Mouse (Mus musculus): ENCODE results near the gene Ppm1a. TPM values are rescaled to one million over a fixed set of nuclear protein-coding genes. Genes with fewer than 3 reads are reported as not detected.

Gene Ppm1a
- 100 to 1,000 TPM; 237 to 283 (median 258) TPM for total RNA-seq (2022)

DNA sequence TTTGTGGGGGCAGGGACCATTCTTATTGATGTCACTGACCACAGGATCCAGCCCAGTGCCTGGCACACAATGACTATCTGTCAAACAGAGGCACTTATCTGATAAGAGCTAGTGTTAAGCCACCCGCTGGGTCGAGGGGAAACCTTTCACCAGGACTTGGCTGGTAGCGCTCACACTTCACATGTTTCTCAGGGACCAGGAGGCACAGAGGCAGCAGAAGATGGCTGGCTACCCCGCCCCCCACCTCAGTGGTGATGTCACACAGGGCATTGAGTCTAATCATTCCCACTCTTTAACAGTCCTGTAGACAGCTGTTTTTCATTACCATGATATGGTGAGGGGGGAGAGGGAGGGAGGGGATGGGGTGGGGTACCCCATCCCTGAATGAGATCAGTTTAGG lies at the start of gene Ppm1a:
Gene Ppm1a, plus strand, starts transcription at position 370 of the 400 bp plus-strand sequence.
- no peak for DNase-seq (ENCODE audit: low spot score)

GRCm38 (mm10) chr12:72709981-72710380 lies 47.3 kb upstream of the Ppm1a start:
- DNase-seq (ENCODE audit: low spot score), result no peak

DNA sequence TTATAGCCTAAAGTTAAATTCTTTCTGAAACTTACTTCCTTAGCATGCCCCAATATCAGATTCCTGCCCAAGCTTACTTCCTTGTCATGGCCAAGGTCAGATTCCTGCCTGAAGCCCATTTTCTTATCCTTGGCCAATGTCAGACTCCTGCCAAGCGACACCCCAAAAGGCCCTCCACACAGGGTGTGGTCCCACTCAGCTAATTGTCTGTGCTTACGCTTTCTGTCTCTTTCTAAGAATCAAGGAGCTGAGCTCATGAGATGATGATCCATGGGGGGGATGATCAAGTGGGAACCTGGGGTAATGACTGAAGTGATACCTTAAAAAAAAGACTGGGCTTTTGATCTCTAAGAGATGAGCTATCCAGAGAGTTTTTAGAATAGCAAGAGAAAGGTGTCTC lies 42.4 kb upstream of the Ppm1a start:
- DNase-seq (ENCODE audit: low spot score), result no peak

- no peak for DNase-seq (ENCODE audit: low spot score)
These were observed 41.4 kb upstream of the Ppm1a start for GRCm38 (mm10) chr12:72715846-72716245.

DNA sequence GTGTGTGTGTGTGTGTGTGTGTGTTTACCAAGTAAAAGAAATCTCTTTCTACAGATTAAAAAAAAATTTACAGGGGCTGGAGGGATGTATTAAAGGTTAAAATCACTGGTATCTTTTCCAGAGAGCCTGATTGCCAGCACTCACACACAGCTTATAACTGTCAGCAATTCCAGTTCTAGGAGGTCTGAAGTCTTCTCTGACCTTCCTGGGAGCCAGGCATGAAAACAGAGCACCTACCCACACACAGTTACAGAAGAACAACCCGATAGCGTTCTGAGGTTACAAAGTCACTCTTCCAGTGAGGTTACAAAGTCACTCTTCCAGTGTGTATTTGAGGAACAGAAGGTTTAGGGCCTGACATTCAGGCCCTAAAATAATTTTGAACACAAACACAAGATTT lies 38.2 kb upstream of the Ppm1a start:
- peak; percentile 3 for DNase-seq (ENCODE audit: low spot score)

DNA sequence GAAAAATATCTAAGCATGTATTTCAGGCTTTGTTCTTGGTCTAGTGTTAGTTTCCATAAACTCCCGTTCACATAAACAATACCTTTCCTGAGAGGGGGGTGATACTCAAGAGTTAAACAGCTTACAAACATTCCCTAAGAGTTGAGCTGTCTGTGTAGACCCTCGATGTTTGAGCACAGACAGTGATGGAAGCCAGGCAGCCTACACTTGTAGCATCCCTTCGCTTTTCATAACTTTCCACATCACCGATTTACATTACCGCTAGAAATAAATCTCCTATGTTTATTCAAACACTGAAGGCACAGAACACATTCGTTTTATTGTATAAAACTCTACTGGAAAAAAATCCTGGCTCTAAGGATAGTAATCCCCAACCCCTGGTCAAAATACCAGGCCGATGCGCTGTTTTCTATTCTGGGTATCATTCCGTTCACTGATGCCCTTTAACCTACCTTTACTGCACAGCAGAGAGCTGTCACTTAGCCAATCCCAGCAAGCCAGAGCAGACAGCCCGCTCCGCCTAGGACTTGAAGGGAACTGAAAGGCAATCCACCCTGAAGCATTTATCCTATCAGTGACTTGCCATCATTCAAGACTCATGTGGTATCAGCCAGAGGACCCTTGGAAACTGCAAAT lies 37.7 kb upstream of the Ppm1a start:
- DNase-seq (ENCODE audit: low spot score), result peak; percentile 38

DNA sequence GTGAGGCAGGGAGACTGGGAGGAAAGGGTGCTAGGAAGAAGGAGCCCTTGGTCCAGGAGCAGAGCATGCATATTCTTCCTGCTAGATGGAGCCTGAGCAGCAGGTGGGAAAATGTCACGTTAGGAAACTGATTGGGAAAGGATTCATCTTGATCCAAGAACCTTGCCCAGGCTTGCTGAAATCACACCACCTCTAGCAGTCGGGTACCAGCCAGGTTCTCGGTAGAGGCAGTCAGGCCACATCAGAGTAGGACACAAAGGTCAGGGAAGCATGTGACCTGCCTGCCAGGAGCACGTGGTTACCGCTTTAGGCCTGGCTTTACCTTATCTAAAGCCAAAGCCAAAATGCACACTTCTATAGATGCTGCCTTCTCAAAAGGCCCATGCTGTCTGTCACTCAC lies 35.5 kb upstream of the Ppm1a start:
- no peak for DNase-seq (ENCODE audit: low spot score)

DNA sequence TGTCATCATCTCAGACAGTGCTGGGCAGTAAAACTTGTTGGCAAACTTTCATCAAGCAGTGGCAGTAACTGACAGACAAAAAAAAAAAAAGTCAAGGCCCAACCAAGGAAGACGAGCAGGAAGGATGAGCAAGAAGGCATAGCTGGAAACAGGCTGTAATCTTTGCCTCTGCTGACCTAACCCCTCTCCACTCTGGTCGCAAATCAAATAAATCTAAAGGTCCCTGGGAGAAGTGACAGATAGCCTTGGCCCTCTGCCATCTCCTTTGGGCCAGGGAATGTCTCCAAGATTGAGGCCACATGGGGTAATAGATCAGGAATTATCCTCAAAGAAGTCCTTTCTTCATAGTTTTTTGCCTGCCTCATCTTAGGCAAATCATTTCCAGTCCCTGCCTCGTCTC lies 33.3 kb upstream of the Ppm1a start:
- no peak for DNase-seq (ENCODE audit: low spot score)

DNA sequence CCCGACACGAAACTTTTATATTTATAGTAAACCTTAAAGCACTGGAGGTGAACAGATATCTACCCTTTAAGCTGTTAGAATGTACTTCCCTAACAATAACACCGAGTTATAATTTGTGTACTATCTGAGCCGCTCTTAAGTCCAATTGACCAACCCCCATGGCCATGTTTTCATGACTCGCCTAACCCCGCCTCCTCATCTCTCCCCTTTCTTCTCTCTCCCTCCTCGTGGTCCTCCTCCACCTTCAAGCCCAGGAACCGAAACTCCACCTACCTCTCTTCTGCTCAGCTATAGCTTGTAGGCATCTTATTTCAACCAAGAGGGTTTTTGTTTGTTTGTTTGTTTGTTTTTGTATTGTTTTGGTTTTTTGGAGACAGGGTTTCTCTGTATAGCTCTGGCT lies 30.2 kb upstream of the Ppm1a start:
- DNase-seq (ENCODE audit: low spot score), result no peak

DNA sequence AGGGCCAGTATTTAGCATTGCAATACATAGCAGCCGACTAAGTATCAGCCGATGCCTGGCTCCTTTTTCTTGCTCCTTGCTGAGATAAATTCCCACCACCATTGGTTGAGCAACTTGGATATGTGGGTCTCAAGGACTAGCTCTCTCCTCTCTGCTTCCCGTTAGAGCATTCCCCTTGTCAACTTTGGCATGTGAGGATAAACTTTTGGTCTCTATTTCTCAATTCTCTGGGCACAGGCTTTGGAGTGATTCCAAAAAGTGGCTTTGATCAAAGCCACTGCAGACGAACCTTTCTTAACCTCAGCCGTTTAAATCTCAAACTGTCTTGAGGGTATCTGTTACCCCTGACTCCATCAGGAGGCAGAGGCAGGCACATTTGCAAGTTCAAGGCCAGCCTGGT lies 29.6 kb upstream of the Ppm1a start:
- DNase-seq (ENCODE audit: low spot score), result no peak

- DNase-seq (ENCODE audit: low spot score), result no peak
These were observed 23.1 kb upstream of the Ppm1a start for GRCm38 (mm10) chr12:72734112-72734511.

GRCm38 (mm10) chr12:72741176-72741575 lies 16.1 kb upstream of the Ppm1a start:
- DNase-seq (ENCODE audit: low spot score), result no peak

- no peak for DNase-seq (ENCODE audit: low spot score)
These were observed 12.4 kb upstream of the Ppm1a start for GRCm38 (mm10) chr12:72744803-72745360.

DNA sequence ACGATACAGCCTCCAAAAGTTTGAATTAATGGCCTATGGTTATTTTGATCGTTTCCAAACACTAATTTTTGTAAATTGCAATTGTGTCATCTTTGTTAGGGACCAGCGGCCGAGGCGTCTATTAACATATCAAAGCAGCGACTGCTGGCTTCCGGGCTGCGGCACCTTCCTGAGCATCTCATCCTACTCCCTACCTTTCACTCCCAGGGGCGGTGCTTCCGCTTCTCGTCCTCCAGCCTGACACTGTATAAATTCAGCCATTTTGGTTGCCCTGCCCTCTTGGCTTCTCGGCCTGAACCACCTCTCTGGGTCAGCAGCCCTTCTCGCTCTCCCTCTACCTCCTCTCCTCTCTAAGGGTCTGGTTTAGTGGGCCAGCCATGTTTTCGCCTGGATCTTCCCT lies 11.8 kb upstream of the Ppm1a start:
- no peak for DNase-seq (ENCODE audit: low spot score)

DNA sequence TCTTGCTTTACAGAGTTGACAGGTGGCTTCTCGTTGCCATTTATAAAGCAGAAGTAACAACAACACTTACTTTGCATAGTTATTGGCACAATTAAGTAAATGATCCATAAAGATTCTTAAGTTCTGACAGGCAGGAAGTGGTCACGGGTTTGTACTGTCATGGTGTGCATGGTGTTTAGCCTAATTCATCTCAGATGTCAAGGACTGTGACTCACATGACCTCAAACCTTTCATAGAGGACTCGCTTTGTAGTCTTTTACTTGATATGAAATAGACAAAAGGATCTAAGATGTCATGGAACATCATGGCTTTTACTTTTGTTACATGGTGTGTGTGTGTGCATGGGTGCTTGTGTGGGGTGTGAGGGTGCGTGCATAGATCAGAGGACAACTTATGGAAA lies 8.9 kb upstream of the Ppm1a start:
- DNase-seq (ENCODE audit: low spot score), result no peak

DNA sequence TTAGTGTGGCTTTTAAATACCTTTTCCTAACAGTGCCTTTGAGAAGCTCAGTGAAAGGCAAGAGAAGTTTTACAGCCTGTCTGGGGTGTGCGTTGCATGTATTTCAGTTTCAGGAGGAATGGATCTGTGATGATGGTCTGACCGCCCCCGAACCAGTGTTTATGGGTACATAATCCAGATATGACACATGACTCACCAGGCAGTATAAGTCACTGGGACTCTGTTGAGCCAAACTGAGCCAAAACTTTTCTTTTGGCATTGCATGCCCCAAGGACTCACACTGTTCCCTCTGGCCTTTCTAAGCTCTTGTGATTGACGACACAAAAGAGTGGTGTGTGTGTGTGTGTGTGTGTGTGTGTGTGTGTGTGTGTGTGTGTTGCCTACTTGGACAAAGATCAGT lies 8.4 kb upstream of the Ppm1a start:
- DNase-seq (ENCODE audit: low spot score), result no peak

GRCm38 (mm10) chr12:72749500-72749899 lies 7.8 kb upstream of the Ppm1a start:
- no peak for DNase-seq (ENCODE audit: low spot score)

- DNase-seq (ENCODE audit: low spot score), result no peak
These were observed 7.2 kb upstream of the Ppm1a start for GRCm38 (mm10) chr12:72750016-72750415.

DNA sequence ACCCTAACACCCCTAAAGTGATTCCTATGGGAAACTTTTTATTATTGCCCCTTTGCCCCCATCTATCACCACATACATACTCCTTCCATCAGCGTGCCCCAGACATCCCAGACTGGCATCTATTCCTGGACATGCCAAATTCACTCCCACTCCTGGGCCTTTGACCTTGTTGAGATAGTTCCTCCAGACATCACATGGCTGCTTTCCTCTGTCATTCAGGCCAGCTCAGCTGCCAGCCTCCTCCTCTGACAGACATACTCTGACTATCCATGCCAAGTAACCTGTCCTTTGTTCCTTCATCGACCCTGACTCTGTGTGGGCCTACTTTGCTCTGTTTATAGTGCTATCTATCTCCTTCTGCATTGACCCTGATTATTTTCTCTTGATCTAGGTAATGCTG lies 6.6 kb upstream of the Ppm1a start:
- peak; percentile 41 for DNase-seq (ENCODE audit: low spot score)

DNA sequence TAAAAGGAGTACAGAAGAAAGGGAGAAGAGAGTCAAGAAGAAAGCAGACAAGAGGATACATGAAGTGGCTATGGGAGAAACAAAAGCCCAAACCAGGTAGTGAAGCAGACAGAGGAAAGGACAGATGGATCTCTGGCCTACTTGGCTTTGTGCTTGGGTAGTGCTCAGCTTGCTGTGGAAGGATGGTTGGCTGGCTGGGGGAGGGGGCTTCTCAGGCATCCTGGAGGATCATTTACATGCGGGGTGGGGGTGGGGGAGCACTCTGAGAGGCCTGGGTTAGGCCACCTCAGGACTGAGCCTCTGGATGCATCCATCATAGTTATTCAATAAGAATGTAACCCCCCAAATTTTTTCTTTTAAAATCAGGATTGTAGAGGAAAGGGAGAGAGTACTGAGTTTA lies 341 bp downstream of the Ppm1a start:
- no peak for DNase-seq (ENCODE audit: low spot score)

DNA sequence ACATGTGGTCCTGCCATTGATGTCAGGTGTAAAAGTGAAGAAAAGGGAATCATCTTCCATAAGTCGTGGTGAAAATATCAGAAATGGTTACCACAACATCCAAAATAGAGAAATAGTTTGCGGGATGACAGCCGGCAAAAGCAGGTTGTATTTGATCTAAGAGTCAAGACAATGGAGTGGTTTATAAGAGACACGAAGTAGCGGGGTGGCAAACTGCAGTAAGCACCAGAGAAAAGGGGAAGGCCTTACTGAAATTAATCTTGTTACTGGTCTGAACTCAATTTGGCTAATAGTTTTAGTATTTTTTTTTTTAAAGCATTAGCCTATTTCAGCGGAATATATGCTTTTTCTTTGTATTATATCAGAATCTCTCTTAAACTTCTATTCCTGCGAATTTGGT lies 2.7 kb downstream of the Ppm1a start:
- DNase-seq (ENCODE audit: low spot score), result no peak

DNA sequence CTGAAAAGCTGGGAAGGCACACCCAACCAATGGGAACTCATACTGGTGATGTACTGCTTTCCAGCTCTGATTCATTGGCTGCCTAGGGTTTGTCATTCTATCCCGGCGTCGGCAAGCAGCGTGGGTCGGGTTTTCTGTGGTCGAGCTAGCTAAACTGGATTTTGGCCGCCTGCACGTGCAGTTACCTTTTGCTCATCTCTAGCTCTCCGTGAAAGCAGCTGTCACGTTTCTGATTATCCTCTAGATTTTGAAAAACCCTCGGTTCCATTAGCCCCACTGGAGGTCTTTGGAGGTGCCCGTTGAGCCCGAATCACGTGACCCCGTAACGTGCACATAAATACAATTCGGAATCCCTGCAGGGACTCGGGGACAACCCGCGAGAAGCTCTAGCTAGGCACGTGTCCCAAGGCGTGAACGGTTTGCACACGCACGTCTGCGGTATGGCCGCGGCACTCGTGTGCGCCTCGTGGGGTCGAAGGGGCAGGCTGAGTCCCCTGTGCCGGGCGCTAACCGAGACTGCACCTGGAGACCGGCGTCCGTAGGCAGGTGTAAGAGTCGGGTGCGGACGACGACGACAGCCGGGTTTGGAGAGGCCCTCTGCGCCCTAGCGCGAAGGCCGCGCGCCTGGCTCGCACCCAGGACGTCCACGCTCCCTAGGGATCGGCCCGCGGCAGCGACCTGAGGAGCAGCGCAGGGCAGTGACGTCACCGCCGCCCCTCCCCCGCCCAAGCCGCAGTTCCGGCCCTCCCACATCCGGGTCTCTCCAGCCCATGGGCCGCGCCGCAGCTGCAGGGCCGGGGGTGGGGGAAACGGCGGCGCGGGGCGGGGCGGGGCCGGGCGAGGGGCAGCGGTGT lies 3.3 kb downstream of the Ppm1a start:
- peak; percentile 84 for DNase-seq (ENCODE audit: low spot score)

GRCm38 (mm10) chr12:72761230-72761648 lies 4.0 kb downstream of the Ppm1a start:
- no peak for DNase-seq (ENCODE audit: low spot score)

Measured in heart, adult 8-10 months (tissue).